Mouse (Mus musculus) liver, postnatal 0 days (tissue): ENCODE data around the gene Ndufab1.

Experiments
- CTCF ChIP-seq: sonication (generic); IDR thresholded peaks from 2 replicates; pipeline ENCODE4 v1.5.1; 2016; ENCODE audit warnings: antibody characterized with exemption, low read depth
- EP300 ChIP-seq: IDR thresholded peaks from 2 replicates; pipeline ENCODE4 v1.6.1; 2016; ENCODE audit warnings: antibody characterized with exemption, low read depth, mild to moderate bottlenecking

GRCm38 (mm10) chr7:122098009-122098408 lies 3.7 kb downstream of the Ndufab1 start:
- TF ChIP-seq CTCF = no peak
- no peak for TF ChIP-seq EP300
